Mouse (Mus musculus): Measurements from ENCODE around the gene Epb41l5. TPM values are rescaled to one million over a fixed set of nuclear protein-coding genes. Genes with fewer than 3 reads are reported as not detected.

Gene Epb41l5
- 18.8 TPM for polyA plus RNA-seq (2014; fragmentation: Illumina TruSeq; extraction: RNeasy Lipid Tissue Mini Kit (QIAGEN cat#74804); ENCODE audit: insufficient read depth, low read depth, low replicate concordance)

DNA sequence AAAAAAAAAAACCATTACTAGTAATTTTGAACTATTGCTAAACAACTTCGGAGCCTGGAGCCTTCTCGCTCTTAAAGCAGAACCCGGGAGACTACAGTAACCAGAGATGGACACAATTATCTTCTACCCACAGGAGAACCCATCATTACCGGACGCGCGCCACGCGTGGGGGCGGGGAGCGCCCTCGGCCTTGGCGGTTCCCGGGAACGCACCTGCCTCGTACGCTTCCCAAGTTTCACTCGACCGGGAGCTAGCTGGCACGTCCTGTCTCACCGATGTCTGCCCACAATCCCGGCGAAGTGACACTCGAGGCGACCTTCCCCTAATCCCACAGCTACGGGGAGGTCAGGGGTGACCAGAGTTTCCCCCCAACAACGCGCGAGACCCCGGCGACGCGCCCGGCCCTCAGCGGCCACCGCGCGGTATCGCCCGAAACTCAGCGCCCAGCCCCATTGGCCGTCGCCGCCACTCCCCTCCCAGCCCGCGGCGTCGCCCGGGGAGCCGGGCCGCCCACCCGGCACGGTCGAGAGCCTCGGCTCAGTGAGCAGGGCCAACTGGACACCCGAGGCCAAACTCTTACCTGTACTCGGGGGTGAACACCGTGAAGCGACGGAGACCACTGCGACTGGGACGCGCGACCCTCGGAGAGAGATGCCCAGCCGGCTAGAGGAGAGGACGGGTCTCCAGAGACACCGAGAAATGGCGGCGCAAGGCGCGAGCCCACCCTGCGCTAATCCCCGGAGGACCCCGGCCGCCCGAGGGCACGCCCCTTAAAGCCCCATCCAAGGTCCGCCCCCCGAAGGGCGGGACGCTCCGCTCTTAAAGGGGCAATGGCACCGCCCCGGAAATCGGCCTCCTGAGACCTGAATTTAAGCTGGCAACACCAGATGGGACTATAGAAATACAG is at the start of gene Epb41l5:
Gene Epb41l5, minus strand, starts transcription at position 796 of the 907 bp plus-strand sequence.

DNA sequence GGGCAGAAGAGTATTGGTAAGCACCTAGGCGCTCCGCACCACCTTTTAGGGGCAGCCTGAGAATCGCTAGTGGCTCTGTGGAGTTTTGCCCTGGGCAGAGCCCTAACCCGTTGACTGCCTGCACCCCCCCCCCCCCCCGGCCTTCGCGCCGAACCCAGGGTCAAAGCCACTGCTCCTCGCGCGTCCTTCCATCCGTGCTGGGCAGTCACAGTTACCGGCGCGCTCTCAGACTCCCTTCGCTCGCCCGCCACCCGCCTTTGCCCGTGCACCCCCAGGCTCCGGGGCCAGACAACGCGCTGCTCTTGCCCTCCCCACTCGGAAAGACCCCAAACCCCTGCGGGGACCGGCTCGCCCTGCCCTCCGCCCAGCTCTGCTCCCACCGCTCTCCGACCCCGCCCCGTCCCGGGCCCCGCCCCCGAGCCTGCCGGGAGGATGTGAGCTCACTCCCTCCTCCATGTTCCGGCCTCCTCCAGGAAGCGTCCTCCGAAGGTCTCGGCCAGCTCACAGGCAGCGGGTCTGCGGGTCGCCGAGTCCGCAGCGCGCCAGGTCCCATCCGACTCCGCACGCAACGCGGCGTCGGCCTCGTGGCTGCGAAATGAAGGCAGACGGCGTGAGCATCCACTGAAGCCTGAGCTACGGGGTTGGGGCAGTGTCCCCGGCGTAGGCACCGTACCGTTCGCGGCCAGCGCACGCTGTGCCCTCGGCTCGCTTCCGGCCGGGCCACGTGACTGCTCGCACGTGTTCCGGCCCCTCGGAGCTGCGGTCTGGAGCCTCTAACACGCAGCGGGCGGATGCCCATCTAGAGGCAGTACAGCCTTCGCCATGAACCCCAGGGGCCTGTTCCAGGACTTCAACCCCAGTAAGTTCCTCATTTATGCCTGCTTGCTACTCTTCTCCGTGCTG is 122.9 kb downstream of the Epb41l5 start, which contains the start of gene Tmem185b:
Gene Tmem185b, plus strand, starts transcription at position 472 of the 903 bp plus-strand sequence.

DNA sequence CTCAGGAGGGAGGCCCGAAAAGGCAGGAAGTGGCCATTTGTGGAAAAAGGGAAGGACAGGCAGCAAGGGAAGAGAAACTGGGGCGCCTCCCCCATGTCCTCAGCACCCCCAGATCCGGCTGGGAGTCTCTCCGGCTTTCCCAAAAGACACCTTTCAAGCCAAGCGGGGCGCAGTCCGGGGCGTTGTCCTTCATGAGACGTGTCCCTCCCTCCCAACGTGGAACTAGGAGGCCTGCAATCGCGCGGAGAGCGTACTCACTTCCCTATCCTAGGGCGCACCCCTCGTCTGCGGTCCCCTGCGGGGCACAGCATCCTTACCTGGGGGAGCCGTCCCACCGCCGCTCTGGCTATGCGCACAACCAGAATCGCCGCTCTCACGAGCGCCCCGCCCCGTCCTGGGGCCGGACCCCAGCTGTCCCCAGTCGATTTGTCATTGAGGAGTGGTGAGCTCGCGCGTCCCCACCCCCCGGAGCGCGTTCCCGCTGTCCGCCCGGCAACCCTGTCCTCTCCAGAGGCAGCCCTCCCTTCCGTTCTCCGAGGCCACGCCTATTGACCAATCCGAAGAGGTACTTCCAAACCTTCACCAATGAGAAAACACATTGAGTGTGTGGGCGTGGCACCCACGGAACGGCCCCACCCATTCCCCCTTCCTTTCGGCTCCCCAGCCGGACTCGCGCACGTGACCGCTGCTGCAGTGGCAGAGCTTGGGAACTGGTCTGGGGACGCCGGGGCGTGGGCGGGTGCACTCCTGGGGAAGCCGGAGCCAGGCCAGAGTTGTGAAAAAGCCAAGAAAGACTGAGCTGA is 144.3 kb downstream of the Epb41l5 start, which contains the start of gene Ralb:
Gene Ralb, minus strand, starts transcription at position 535 of the 803 bp plus-strand sequence.

Other genes starting within 250 kb of the Epb41l5 start
- 6.0 TPM for gene Inhbb, start 226.8 kb downstream of the Epb41l5 start, polyA plus RNA-seq (2014; fragmentation: Illumina TruSeq; extraction: RNeasy Lipid Tissue Mini Kit (QIAGEN cat#74804); ENCODE audit: insufficient read depth, low read depth, low replicate concordance)
- gene Ralb, start 144.2 kb downstream of the Epb41l5 start, polyA plus RNA-seq (2014; fragmentation: Illumina TruSeq; extraction: RNeasy Lipid Tissue Mini Kit (QIAGEN cat#74804); ENCODE audit: insufficient read depth, low read depth, low replicate concordance) = 39.5 TPM
- gene Tmem185b, start 122.8 kb downstream of the Epb41l5 start, polyA plus RNA-seq (2014; fragmentation: Illumina TruSeq; extraction: RNeasy Lipid Tissue Mini Kit (QIAGEN cat#74804); ENCODE audit: insufficient read depth, low read depth, low replicate concordance) = 9.0 TPM
- 3.1 TPM for gene Ptpn4, start 188.6 kb upstream of the Epb41l5 start, polyA plus RNA-seq (2014; fragmentation: Illumina TruSeq; extraction: RNeasy Lipid Tissue Mini Kit (QIAGEN cat#74804); ENCODE audit: insufficient read depth, low read depth, low replicate concordance)

All from lung, adult 10 weeks (tissue).